Mouse (Mus musculus): ENCODE results near the gene Pskh1. TPM values are rescaled to one million over a fixed set of nuclear protein-coding genes. Genes with fewer than 3 reads are reported as not detected.

The Pskh1 gene
- polyA plus RNA-seq, 3 experiments from 2014 or later: 10.0 to 14.4 (median 11.1) TPM

DNA sequence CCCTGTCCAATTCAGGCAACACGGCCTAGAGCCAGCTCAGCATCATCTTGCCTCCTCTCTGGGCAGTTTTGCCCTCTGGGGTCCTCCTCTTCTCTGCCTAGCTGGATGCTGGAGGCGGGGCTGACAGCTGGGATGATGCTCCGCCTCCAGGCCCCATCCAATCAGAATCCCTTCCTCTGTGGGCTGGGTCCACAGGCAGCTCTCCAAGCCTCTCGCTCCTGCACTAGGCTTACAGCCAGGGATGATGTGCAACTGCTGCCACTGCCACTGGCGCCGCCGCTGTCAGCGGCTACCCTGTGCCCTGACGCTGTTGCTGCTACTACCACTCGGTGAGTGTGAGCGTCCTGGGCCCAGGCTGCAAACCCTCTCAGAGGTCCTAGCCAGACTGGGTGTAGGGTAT is 6.9 kb upstream of the Pskh1 start, which contains the start of gene Nrn1l:
Gene Nrn1l (plus strand): TSS at position 229 of the 400 bp plus-strand sequence.
- no peak for ATAC-seq

DNA sequence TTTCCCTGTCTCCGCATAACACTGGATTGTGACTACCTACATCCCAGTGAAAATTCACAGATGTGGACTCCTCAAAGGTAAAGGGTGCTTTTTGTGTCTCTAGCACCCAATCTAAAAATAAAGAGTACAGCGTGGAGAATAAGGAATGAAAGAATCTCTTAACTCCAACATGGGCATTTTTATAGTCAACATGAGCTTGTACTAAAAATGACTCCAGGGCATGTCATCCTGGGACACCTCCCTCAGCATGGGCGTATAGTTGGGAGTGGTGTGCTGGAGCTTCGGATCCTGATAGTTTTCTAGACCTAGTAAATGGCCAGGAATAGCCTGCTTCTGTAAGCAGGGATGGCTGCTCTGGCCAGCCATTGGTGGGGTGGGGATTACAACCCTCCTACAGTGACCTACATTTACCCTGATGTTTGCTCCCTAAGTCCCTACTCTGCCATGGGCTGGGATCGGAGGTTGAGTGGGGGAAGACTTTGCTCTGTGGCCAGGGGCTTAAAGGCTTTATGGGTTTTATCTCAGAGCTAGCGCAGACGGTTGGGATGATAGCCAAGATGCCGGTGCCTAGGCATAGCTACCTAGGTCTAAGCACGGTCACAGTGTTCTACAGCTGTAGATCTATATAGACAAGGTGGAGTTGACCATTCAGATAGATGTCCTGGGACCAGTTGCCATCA is 2.3 kb upstream of the Pskh1 start:
- ATAC-seq: no peak

DNA sequence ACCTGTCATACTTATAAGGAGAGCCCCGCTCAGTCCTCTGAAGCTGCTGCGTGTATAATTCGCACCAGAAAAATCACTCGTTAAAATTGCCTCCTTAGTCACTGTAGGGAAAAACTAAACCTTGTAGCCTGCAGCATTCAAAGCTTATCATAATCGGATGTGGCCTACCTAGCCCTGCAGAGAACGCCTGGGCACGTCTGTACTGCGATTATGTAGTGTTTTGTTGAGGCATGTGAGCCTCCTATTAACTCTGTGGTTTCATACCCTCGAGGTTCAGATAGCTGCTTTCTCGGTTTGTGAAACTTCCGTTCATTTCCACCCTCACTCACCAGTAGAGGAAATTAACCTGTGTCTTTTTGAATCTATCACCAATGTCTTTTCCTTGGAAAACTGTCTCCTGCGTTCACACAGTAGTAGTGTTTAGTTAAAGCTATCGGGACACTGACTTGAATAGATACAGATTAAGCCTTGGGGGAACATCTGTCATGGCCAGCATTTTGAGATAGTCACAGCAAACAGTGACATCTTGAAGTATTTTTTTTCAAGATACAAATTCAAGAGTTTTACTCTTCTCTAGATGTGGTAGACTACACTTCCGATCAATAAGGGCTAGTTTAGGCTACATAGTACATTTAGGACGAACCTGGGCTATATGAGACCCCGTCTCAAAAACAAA is 838 bp downstream of the Pskh1 start:
- ATAC-seq: peak; percentile 70

DNA sequence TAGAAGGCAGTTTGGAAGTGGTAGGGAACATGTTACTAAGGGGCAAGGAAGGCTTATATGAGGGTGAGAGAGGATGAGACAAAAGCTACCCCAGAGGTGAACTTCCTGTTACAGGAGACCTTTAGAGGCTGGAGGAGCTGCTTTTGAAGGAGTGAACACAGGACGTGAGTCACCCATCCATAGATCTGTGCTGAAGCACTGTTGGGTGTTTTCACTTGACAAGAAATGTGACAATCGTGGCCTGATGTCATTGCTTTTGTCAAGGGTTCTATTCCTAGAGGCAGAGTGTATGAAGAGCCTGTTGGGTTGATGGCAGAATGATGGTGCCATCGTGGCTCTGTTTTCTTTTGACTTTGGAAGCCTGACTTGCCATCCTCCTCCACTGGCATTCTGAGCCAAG is 19.1 kb downstream of the Pskh1 start:
- peak; percentile 94 for ATAC-seq

DNA sequence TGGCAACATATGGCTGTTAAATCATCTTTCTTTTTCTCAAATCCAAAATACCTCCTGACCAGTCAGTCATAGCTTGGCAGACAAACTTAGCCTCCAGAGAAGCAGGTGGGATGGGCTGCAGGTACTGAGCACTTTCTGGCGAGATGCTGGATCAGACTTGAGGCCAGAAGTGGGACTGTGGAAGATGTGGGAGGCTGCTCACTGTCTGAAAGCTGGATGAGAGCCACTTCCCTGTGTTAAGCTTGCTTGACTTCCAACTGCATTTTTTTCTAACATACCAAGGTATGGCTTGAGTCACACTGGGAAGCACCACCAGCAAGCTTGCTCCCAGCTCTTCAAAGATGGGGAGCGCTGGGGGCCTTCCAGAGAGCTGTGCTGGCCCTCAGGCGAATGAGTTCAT is 24.9 kb downstream of the Pskh1 start:
- ATAC-seq: no peak

DNA sequence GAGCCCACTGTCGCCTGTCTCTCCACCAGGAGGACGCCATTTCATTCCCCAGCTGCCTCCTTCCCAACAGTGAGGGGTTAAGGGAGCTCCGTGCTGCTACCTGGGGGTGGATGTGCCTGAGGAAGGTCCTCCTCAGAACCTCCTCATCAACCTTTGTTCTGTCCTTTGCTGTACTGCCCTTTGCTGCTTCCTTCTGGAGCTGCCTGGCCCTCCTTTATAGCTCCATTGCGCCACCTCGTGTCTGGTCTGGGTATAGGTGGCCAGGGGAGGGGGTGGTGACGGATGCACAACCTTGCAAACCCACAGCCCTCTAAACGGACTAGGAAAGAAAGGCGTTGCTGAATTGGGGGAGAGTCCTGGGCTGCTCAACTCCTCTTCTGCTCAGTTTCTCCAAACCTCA is 30.4 kb downstream of the Pskh1 start:
- ATAC-seq: peak; percentile 82

DNA sequence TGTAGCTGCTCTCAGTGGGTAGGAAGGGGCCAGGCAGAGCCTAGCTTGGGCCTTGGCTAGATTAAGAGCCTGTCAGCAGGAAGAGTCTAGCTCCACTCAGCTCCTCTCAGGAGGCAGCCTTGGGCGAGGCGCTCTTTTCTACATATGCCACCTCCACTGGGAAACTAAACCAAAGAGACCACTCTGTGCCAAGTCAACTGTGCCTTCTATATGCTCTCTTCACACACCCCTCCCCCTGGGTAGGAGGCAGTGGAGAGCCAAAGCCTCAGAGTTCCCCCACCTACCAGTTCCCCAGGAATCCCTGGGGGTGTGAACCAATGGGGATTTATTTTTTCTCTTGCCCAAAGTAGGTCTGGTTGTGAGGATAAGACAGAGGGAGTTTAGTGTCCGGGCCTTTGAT is 31.0 kb downstream of the Pskh1 start:
- ATAC-seq: no peak

DNA sequence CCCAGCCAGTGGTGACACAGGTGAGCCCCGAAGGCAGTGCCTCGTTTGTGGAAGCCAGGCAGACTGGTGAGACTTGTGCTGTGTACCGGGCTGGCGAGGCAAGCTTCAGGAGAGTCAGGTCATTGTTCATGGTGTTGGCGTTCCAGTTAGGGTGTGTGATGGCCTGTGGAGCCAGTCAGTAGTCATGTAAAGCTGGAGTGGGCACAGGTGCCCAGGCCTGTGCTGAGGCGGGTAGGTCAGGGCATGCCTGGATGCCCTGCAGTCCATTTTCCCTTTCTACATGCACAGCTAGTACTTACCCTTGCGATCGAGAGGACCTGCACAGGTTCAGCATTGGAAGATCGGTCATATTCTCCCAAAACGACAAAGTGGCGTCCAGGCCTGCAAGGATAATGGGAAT is 32.3 kb downstream of the Pskh1 start:
- ATAC-seq: no peak

DNA sequence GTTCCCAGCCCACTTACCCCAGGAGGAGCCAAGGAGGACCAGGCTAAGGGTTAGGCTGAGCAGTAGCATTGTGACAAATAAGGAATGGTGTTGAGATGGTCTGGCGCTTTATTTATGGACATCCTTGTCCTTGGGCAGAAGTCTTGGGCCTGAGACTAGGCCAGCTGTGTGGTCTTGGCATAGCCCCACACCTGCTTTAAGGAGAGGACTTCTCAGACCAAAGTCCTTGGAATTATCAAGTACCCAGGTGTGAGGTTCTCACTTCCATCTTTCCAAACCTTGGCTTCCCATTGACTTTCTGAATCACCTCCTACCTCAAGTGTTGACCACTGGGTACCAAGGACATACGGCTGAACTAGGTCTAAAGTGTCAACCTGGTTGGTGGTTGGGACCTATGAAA is 33.5 kb downstream of the Pskh1 start, which contains the start of gene Ctrl:
Gene Ctrl (minus strand): TSS at position 101 of the 400 bp plus-strand sequence.
- no peak for ATAC-seq

DNA sequence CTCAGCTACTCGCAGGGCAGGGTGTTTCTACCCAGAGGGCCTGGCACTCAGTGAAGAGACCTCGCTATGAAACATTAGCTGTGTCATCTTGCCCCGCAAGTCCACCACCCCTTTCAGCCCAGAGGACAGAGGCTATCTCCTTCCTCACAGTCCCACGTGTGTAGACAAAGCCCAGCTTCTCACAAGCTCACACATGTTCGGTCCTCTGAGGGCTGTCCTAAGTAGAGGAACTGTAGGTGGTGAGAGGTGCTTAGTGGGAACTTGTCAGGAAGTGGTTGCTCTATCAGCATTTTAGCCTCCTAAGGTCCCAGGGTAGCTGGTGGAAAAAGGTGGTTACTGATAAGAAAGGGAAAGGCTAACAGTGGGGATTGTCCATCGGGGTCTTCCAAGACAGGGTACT is 34.9 kb downstream of the Pskh1 start:
- ATAC-seq: no peak

DNA sequence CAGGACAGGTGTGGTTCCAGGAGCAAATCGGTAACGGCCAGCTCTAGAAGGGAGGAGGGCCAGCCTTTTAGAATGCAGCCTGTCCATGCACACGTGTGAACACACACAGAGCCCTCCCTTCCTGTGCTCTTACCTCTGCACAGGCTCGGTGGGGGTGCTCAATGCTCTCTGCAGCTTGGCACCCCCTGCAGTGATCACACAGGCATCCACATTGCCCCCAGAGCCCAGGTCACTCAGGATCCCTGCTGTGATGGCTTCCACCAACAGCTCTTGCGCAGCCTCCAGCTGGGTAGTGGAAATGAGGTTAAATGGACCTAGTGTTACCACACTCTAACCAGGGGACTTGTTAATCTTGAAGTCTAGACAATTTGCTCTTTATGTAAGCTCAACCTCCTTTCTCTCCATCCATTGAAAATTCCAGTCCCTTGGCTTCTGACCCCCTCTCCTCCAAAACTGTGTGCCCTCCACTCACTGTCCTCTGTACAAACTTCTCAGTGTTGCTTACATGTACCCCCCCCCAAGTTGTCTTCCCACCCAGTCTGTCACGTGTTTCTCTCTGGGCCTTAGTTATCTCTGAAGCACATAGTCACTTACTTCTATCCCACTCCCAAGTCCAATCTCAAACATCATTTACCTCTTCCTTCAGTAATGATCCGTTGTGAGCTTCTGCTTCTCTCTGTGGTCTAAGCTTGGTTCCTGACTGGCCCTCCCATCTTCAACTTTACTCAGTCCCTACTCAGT is 35.8 kb downstream of the Pskh1 start:
- ATAC-seq: no peak

DNA sequence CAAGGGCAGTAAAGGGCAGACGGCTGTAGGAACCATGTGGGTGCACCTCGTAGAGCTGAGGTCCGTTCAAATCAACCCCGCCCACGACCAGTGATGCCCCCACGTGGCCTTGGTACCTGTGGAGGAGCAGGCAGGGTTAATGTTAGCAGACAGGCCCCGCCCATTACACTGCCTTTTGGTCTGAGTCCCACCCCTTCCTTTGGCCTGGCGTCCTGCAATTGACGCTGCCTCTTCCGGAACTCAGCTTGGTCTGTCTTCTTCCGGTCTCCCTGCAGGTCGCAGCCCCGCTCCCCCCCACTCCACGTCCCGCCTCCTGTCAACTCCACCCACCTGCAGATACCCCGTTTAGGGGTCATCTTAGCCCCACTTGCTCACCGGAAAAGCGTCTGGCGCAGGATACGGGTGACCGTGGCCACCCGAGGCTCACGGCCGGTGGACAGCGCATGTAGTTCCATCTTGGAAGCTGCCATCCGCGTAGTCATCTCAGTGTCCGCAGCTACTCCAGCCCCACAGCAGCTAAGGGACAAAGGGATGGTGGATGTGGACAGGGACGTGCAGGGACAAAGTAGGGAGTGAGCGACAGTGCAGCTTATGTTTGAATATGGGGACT is 36.7 kb downstream of the Pskh1 start:
- peak; percentile 46 for ATAC-seq

DNA sequence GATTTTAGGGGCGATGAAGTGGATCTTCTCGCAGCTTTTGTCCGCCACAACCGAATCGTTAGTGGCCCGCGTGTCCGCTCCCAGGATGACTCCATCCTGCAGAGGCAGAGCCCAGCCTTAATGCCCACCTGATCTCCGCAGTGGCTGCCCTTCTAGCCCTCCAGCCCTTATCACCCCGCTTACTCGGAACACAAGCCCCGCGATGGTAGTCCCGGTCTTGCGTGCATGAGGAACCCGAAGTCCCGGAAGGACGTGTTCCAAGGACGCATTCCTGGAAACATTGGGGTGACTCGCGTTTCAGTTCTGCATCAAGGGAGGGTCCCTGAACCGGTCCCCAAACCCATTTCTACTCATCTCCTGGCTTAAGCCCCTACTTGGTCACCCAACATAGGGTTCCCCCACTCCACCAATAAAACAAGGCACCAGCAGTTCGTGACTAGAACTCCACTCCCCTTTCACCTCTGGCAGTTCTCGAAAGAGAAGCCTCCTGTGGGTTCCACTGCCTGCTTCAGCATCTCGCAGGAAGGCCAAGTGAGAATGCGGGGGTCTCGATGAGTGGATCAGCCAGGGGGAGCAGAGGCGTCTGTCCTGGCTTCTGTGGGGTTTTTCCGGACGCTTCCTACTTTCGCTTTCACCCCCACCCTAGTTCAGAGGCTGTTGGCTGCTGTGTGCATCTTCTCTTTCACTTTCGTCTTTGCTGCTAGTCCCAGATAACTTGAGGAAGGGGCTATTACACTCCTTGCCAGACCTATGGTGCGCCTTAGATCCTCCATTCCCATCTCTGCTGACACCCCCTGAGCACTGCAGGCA is 37.5 kb downstream of the Pskh1 start:
- ATAC-seq: peak; percentile 91

DNA sequence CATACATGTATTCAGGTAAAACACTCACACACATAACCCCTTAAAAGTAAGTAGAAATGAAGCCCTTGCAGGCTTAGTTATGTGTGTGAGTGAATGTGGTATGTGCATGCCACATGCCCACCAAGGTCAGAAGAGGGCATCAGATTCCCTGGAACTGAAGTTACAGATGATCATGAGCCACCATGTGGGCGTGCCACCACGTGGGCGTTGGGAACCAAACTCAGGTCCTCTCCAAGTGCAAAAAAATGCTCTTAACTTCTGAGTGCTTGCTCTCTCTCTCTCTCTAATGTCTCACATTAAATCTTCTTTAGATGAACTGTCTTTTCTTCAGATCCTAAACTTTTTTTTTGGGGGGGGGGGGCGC is 38.0 kb downstream of the Pskh1 start, which contains the start of gene Psmb10:
Gene Psmb10 (minus strand): TSS at position 139 of the 364 bp plus-strand sequence.
- ATAC-seq: peak; percentile 23

DNA sequence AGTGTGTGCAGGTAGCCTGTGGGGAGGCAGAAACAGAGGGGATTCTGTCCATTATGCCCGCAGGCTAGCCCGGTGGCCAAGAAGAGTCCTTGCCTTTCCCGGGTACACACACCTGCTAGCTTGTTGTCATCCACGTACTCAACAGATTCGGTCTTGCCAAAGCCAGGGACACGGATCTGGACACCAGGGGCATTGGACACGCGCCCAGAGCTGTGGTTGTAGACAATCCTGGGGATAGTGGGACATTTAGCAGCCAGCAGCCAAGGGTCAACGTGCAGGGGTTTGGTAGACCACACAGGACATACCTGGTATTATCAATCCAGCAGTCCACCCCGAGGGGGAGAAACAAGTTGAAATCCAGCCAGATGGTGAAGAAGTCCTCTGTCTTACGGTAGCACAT is 41.8 kb downstream of the Pskh1 start:
- no peak for ATAC-seq

DNA sequence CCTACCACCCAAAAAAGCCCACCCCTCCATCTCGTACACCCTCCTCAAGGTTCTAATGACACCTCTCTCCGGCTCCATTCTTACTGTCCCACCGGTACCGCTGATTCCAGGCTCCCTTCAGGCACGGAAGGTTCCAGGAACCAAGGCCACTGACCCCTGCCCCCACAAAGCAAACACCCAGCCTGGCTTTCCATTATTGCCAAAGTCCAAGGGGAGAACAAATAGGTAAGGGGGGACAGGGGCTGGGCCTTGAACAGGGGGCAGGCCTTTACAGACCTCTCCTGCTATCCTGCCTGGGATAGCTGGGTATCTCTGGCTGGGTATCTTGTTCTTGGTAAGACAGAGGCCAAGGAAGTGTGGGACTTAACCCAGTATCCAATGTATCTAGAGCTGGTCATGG is 42.3 kb downstream of the Pskh1 start:
- ATAC-seq: no peak

DNA sequence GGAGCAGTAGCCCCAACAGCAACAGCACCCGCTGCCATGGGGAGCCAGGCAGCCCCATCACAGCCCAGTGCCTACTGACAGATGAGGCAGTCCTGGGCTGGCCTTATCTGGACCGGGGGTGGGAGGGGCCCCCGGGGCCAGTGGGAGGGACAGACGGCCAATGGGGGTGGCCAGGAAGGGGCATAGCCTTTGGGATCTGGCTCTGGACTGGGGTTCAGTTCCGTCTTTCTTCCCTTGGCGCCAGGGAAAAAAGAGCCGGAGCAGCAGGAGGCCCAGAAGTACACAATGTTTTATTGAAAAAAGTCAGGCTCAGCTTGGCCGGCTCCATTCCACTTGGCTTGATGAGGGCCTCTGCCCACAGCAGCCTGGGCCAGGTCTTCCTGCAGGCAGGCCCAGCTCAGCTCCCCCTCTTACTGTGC is 43.1 kb downstream of the Pskh1 start, which contains the start of gene Lcat:
Gene Lcat (minus strand): TSS at position 62 of the 419 bp plus-strand sequence.
- no peak for ATAC-seq

DNA sequence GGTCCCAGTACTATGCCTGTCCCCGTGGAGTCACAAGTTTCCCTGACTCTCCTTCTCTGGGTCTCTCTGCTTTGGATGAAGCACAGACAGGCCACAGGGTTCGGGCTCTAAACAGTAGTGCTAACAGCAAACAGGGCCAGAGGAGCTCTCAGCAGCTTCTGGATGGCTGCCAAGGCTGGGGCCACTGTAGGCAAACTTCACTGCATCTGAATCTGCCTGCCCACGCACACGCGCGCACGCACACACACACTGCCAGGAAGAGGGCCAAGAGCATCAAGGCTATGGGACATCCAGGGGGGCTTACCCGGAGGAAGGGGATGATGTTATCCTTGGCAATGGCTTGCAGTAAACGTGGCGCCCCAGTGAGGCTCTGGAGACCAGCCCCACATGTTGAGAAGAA is 49.1 kb downstream of the Pskh1 start:
- no peak for ATAC-seq

DNA sequence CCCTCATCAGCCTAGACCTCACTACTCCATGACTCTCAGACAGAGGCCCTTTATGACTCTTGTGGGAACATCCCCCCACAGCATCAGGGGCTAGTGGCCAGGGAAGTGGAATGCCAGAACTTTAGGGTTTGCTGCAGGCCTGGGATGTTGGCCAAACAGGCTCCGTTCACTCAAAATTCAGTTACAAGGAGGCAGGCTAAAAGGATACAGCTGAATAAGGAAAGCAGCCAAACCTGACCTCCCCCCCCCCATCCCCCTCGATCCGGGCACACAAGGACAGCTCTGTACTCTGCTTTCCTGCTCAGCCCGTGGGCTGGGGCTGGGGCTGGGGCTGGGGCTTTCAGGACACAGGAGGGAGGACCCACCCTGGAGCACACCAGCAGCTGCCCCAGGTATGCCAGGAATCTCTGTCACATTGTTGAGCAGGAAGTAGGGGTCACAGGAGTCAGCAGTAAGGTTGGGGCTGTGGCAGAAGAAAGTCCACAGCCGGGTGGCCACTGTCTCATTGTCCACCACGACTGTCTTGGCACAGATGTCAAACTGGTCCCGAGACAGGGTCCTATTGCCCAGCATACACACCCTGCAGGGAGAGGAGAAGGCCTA is 50.9 kb downstream of the Pskh1 start:
- no peak for ATAC-seq

DNA sequence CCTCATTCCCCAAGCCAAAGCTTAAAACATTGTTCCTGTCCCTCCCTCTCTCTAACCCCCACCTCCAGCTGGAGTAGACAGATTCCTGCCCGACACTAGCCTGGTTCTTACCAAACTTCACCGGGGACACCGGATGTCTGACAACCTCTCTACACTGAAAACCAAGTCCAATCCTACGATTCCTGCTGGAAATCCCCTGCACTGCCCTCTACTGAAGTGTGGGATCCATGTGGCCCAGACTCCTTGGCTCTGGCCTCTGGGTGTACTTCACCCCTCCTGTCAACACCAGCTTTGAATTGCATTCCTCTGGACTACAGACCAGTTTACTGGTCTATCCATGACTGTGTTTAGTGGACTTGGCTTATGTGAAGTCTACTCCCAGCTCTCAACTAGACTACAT is 56.3 kb downstream of the Pskh1 start:
- no peak for ATAC-seq

DNA sequence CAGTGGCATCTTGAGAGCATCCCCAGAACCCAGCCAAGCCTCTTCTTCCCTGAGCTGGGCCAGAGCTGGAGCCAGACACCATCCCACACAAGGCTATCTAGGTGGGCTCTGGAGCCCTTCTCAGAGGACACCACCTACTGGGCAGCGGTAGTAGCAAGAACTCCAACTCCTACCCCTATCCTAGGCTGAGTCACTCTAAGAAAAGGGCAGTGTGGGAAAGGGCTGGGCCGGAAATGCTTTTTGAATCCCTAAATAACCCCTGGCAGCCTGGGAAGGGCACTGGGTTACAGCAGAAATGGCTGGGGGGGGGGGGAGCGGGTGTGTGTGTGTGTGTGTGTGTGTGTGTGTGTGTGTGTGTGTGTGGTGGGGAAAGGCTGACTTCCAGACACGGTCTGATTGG is 57.6 kb downstream of the Pskh1 start:
- ATAC-seq: no peak

DNA sequence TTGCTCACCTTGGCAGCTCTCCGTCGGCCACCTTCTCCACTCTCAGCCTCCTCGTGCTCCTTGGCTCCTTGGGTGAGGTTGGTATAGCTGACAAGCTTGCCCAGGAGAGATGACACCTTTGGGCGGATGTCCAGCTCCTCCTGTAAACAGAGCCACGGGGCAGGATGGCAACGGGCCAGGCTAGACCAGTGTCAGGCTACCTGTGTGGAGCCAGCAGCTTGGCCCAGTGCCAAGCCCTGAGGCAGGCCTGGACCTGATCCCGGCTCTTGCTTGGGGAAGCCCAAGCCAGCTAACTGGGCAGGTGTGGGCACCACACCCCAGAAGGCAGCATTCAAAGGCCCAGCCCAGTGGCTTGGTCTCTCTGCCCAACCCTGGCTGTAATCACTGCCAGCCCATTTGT is 59.1 kb downstream of the Pskh1 start:
- no peak for ATAC-seq
